Mouse (Mus musculus) liver, postnatal 0 days (tissue): ENCODE data around the gene Gpr65.

ENCODE experiments used
- CTCF ChIP-seq: sonication (generic); IDR thresholded peaks from 2 replicates; pipeline ENCODE4 v1.5.1; 2016; ENCODE audit warnings: antibody characterized with exemption, low read depth
- EP300 ChIP-seq: IDR thresholded peaks from 2 replicates; pipeline ENCODE4 v1.6.1; 2016; ENCODE audit warnings: antibody characterized with exemption, low read depth, mild to moderate bottlenecking

DNA sequence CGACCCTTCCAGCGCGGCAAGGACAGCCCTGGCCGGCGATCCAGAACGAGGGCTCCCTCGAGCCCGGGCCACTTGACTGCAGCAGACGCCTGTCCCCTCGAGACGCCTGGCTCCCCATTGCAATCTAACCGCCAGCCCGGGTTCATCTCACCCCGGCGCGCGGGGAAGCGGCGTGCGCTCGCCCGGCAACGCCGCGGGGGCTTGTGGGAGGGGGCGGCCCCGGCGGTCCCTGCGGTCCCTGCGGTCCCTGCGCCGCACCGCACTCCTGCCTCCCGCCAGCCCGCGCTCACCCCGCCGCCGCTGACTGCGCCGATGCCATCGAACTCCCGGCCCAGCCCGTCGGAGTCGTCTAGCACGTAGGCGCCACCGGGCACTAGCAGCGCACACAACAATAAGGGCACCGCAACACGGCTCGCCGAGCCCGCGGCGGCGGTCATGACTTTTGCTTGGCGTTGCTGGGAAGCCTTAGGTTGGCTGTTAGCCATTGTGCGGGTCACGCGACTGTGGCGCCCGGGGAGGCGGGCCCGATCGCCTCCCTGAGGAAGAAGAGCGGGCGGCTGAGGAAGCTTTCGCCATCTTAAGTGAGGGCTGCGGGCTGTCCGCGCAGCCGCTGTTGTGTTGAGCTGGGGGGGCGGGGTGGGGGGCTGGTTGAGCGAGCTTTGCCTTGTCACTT lies 9.5 kb upstream of the Gpr65 start, which contains the start of gene Galc:
- TF ChIP-seq CTCF (no peak), EP300 (no peak)
